Mouse (Mus musculus) intestine, embryonic 14.5 days (tissue): Measurements from ENCODE around the gene Bmp10. TPM values are rescaled to one million over a fixed set of nuclear protein-coding genes. Genes with fewer than 3 reads are reported as not detected.

Source experiments
- ATAC-seq: fragments of 200-750 bp; cut with Nextera tagmentation; replicated peaks from 2 replicates; pipeline ENCODE4 v1.8.0; 2017; ENCODE audit warnings: low read depth, moderate number of reproducible peaks, moderate TSS enrichment, moderate library complexity; ENCODE audit not compliant: low FRiP score, low TSS enrichment
- DNase-seq: peaks from one replicate; pipeline ENCODE4 v3.0.0-alpha.2; 2018; ENCODE audit warnings: low spot score
- H3K27ac ChIP-seq: fragments of 300-500 bp; sonication (generic); 2 replicates; pipeline ENCODE4 v1.5.1; 2014; ENCODE audit warnings: low read depth, mild to moderate bottlenecking, control low read depth
- H3K27me3 ChIP-seq: fragments of 300-500 bp; sonication (generic); replicated peaks from 2 replicates; pipeline ENCODE4 v1.6.1; 2014; ENCODE audit warnings: low read length, control low read depth; ENCODE audit not compliant: control insufficient read depth, insufficient read depth
- H3K36me3 ChIP-seq: fragments of 300-500 bp; sonication (generic); 2 replicates; pipeline ENCODE4 v1.6.1; 2014; ENCODE audit warnings: low read length, control low read depth; ENCODE audit not compliant: control insufficient read depth, insufficient read depth
- H3K4me1 ChIP-seq: fragments of 300-500 bp; sonication (generic); replicated peaks from 2 replicates; pipeline ENCODE4 v1.6.1; 2014; ENCODE audit warnings: low read length, control low read depth, mixed read lengths; ENCODE audit not compliant: control insufficient read depth, insufficient read depth
- H3K4me2 ChIP-seq: fragments of 300-500 bp; sonication (generic); 2 replicates; pipeline ENCODE4 v1.6.1; 2014; ENCODE audit warnings: low read length
- H3K4me3 ChIP-seq: fragments of 300-500 bp; sonication (generic); 2 replicates; pipeline ENCODE4 v1.5.1; 2014; ENCODE audit warnings: low read depth, low read length, control low read depth, mixed read lengths
- H3K9ac ChIP-seq: fragments of 300-500 bp; sonication (generic); 2 replicates; pipeline ENCODE4 v1.6.1; 2014; ENCODE audit warnings: mild to moderate bottlenecking, low read length
- H3K9me3 ChIP-seq: fragments of 300-500 bp; sonication (generic); 2 replicates; pipeline ENCODE4 v1.6.1; 2016; ENCODE audit warnings: low read length, control low read depth; ENCODE audit not compliant: control insufficient read depth
- WGBS: fragments of 180-500 bp; shearing (Covaris S2); extraction: QIAGEN DNeasy Blood & Tissue Kit; methylation state at CpG from one replicate; pipeline ENCODE4 v1.1.7; 2014; 5-methylcytosine and 5-hydroxymethylcytosine counted together
- polyA plus RNA-seq: library from polyadenylated mRNA; unstranded; fragments of >200 nt; fragmentation: Nextera tagmentation; extraction: Ambion mirVana; gene quantifications from 2 replicates; pipeline ENCODE4 v1.2.1, GENCODE M21; 2014

Bmp10 gene
- polyA plus RNA-seq, 1 experiment from 2014 or later = not detected

DNA sequence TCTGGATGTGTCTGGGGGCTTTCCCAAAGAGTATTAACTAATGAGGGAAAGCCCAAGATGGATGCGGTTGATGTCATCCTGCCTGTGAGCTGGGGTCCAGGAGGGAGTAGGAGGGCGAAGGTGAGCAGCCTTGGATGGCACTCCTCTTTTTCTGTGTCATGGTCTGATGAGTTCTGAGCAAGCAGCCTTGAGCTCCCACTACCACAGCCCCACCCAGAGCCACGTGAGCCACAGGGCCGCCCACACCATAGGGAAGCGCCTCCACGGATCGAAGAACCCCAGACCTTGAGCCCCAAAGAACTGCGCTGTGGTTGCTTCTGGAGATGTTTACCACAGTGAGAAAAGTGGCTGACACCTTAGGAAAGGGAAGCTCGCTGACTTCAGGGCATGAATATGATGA is 34.0 kb upstream of the Bmp10 start:
- H3K9me3 ChIP-seq = no peaks in the 10 kb centered on the region

DNA sequence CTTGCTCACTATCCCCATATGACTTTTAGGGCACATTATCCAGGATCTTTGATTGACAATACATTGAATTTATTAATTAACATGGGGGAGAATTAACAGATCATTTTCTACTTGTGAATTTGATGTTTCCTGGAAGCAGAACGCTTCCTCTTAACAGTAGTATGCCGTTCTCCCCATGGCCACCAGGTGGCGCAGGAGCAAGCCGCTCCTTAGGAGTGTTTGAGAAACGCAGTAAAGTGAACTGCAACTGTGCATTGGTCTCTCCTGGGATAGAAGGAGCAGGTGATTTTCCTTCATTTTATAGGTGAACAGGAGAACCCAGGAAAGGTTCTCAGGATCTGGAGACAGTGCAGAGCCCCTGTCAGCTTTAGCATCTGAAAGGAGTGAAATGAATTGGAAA is 29.7 kb upstream of the Bmp10 start:
- DNase-seq = peak; percentile 90
- WGBS = 3% methylated on average over 5 of the region's 5 CpGs

More for the DNA sequence above, 34.0 kb upstream of the Bmp10 start:
- Histone ChIP-seq H3K4me1 (no peaks in the 10 kb centered on the region), H3K36me3 (no peaks in the 10 kb centered on the region), H3K9ac (no peak overlapping the region), H3K27ac (no peak overlapping the region), H3K4me3 (no peak overlapping the region), H3K27me3 (no peaks in the 10 kb centered on the region), H3K4me2 (no peak overlapping the region)
- 77% methylated on average over 9 of the region's 9 CpGs for WGBS
- ATAC-seq (no peak), DNase-seq (no peak)

DNA sequence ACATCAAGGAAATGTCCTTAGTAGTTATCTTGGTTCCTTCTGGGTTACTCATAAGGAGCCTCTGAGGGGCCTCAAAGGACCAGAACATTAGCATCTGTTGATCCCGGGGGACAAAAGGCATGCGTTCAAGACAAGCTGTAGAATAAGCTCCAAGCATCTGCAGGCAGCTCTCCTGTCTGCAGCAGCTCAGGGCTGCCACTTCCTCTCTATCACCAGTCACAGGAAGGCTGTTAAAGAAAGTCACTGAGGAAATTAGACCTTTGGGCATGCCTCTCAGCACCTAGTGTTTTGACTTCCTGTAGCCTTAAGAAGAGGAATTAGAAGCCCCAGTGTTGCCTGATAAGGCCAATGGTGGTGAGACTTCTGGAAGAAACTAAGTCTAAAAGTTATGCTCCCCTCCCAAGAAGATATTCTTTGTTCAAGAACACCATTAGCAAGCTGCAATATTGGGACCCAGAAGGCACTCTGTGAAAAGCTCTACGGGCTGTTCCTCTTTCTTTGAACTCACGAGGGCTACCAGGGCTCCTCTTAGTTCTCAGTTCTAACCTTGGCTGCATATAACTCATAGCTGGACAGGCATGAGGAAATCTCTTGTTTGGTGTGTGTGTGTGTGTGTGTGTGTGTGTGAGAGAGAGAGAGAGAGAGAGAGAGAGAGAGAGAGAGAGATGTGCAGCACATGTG is 28.8 kb upstream of the Bmp10 start:
- Histone ChIP-seq H3K9me3 (no peaks in the 10 kb centered on the region), H3K36me3 (no peaks in the 10 kb centered on the region), H3K27me3 (no peaks in the 10 kb centered on the region), H3K9ac (no peak overlapping the region), H3K4me1 (no peaks in the 10 kb centered on the region), H3K4me3 (no peak overlapping the region), H3K4me2 (no peak overlapping the region), H3K27ac (no peak overlapping the region)
- DNase-seq = no peak
- no peak for ATAC-seq
- WGBS = 64% methylated on average over 4 of the region's 4 CpGs

More for the DNA sequence above, 29.7 kb upstream of the Bmp10 start:
- no peaks in the 10 kb centered on the region for H3K36me3 ChIP-seq
- H3K4me3 ChIP-seq = no peak overlapping the region
- no peaks in the 10 kb centered on the region for H3K27me3 ChIP-seq
- no peak overlapping the region for H3K9ac ChIP-seq
- no peaks in the 10 kb centered on the region for H3K4me1 ChIP-seq
- H3K27ac ChIP-seq = no peak overlapping the region
- no peak overlapping the region for H3K4me2 ChIP-seq
- no peaks in the 10 kb centered on the region for H3K9me3 ChIP-seq
- no peak for ATAC-seq

DNA sequence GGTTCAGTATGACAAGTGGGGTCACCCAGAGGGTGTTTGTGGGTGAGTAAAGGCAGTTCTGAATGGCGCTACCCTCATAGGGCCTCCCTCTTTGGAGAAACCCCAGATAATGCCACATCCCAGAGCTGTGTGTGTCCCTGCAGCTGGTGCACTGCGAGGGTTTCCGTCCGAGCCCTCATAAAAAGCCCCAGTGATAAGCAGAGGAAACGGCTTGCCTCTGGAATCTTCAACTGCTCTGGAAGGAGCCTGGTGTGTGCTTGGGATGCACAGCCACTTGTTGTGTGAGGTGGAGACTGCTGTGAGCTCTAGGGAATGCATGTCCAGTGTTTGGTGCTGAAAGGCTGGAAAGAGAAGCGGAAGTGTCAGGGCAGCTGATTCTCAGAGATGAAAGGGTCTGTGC is 27.3 kb upstream of the Bmp10 start:
- H3K9ac ChIP-seq = no peak overlapping the region
- H3K27ac ChIP-seq = no peak overlapping the region
- no peaks in the 10 kb centered on the region for H3K4me1 ChIP-seq
- no peaks in the 10 kb centered on the region for H3K9me3 ChIP-seq
- WGBS = 40% methylated on average over 6 of the region's 6 CpGs
- DNase-seq = no peak
- no peaks in the 10 kb centered on the region for H3K27me3 ChIP-seq
- ATAC-seq = no peak
- no peak overlapping the region for H3K4me3 ChIP-seq
- no peaks in the 10 kb centered on the region for H3K36me3 ChIP-seq
- H3K4me2 ChIP-seq = no peak overlapping the region

DNA sequence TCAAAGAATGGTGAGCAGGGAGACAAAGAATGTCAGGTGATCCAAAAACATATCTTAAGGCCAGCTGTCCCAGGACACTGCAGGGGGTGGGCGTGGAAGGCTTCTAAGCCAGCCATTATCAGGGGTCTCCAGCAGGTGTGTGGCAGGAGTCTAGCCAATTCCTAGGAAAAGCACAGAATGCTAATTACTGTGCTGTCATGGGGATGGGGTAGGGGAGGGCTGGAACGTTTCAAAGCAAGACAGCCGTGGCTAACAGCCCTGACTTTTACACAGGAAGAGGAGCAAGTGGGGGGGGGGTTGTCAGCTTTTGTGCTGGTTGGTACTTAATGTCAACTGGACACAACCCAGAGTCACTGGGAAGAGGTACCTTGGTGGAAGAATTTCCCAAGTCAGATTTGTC is 16.8 kb upstream of the Bmp10 start:
- no peak overlapping the region for H3K4me3 ChIP-seq
- DNase-seq (no peak), ATAC-seq (no peak)
- no peak overlapping the region for H3K27ac ChIP-seq
- H3K4me1 ChIP-seq = no peaks in the 10 kb centered on the region
- H3K4me2 ChIP-seq = no peak overlapping the region
- no peaks in the 10 kb centered on the region for H3K9me3 ChIP-seq
- no peaks in the 10 kb centered on the region for H3K27me3 ChIP-seq
- H3K36me3 ChIP-seq = no peaks in the 10 kb centered on the region
- 23% methylated on average over 3 of the region's 3 CpGs for WGBS
- H3K9ac ChIP-seq = no peak overlapping the region

DNA sequence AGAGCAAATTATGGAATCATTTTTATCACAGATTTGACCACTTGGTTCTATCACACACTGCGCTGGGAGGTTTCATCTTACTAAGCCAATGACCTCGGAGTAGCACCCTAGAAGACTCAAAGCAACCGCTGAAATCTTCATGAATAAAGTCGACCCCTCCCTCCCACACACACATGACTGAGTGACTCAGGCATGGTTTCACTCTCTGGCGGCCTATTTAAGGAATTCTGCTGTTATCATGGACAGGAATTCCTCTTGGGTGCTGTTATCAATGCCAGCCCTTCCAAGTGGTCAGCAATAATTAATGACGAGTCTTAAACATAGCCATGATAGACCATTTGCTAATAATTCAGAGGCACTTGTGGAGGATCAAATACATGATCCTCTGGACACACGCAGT is 6.5 kb upstream of the Bmp10 start:
- Histone ChIP-seq H3K4me1 (no peaks in the 10 kb centered on the region), H3K27me3 (no peaks in the 10 kb centered on the region), H3K36me3 (no peaks in the 10 kb centered on the region), H3K9me3 (no peaks in the 10 kb centered on the region), H3K4me3 (no peak overlapping the region), H3K9ac (no peak overlapping the region), H3K4me2 (no peak overlapping the region), H3K27ac (no peak overlapping the region)
- ATAC-seq = no peak
- 73% methylated on average over 7 of the region's 7 CpGs for WGBS
- DNase-seq = no peak

DNA sequence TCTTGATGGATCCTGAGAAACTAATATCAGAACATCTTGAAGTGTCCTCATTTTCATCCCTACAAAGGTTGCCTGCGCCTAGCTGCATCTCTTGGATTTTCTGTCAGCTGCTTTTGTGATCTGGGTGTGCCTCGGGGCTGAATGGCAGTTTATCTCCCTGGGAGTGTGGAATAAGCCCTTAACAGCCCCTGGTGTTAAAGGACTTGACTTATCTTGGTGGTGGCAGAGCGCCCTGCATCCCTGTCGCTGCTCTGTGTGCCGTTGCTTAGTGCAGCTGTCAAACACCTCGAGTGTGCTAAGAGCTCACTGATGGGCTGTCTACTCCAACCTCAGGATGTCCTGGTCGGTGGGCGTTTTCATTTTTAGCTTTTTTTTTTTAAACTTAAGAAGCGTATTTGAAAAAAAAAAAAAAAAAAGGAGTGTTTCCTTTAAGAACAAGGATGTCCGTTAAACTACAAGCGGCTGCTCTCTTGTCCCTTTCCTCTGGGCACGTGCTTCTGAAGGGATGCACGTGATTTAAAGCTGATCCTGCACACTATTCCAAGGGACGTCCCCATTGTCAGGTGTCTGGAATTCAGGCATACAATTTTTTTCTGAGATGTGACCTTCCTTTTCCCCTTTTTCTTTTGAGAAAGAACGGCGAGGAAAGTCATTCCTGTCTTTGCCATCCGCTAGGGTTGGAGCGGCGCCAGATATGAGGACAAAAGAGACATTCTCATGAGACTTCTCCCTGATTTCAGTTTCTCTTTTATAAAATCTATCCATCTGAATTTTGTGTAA is 4.6 kb upstream of the Bmp10 start:
- DNase-seq = no peak

DNA sequence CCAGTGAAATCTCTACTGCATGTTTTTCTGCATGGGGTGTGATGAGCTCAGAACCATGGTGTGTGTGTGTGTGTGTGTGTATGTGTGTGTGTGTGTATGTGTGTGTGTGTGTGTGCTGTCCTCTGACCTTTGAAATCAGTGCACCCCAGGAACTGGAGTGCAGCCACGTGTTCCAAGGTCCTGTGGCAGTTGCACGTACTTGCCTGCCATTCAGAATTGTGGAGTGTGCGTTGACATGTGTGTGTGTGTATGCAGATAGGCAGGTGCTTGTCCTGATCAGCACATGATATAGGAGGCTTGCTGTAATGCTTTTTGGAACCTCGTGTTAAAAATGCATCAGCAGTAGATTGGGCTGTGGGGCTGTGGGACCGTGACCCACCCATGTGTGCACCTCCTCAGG is 1.8 kb upstream of the Bmp10 start:
- no peaks in the 10 kb centered on the region for H3K4me1 ChIP-seq
- no peak overlapping the region for H3K4me2 ChIP-seq
- H3K9ac ChIP-seq = no peak overlapping the region
- H3K36me3 ChIP-seq = no peaks in the 10 kb centered on the region
- H3K9me3 ChIP-seq = no peaks in the 10 kb centered on the region
- H3K27ac ChIP-seq = no peak overlapping the region
- ATAC-seq (no peak), DNase-seq (no peak)
- WGBS = 81% methylated on average over 5 of the region's 5 CpGs
- H3K27me3 ChIP-seq = no peaks in the 10 kb centered on the region
- H3K4me3 ChIP-seq = no peak overlapping the region

More for the DNA sequence above, 4.6 kb upstream of the Bmp10 start:
- no peak for ATAC-seq
- Histone ChIP-seq H3K4me2 (no peak overlapping the region), H3K27ac (no peak overlapping the region), H3K4me3 (no peak overlapping the region), H3K36me3 (no peaks in the 10 kb centered on the region), H3K27me3 (no peaks in the 10 kb centered on the region), H3K9me3 (no peaks in the 10 kb centered on the region), H3K4me1 (no peaks in the 10 kb centered on the region), H3K9ac (no peak overlapping the region)
- WGBS = 50% methylated on average over 19 of the region's 19 CpGs

DNA sequence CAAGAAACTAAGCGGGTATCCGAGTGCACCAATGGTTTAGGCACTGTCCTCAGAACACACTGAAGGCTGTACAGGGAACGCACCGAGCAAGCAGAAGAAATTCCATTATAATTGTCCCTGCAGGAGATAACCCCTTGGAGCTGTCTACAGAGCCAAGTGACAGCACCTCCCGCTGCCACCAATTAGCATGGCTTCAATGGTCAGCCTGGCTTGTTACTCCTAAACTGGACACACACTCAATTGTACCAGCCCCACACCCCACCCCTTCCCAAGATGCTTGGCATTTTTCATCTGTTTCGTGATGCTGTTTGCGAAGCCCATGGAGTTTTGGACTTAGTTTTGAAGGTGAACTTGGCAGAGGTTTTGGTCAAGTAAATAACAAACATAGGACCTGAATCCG is 1.2 kb upstream of the Bmp10 start:
- WGBS = 81% methylated on average over 8 of the region's 8 CpGs
- no peak for ATAC-seq
- H3K9ac ChIP-seq = no peak overlapping the region

More for the DNA sequence above, 1.2 kb upstream of the Bmp10 start:
- Histone ChIP-seq H3K4me1 (no peaks in the 10 kb centered on the region), H3K27me3 (no peaks in the 10 kb centered on the region), H3K9me3 (no peaks in the 10 kb centered on the region), H3K4me2 (no peak overlapping the region), H3K36me3 (no peaks in the 10 kb centered on the region), H3K27ac (no peak overlapping the region), H3K4me3 (no peak overlapping the region)
- DNase-seq = no peak
